Mouse (Mus musculus) megakaryocyte, embryonic 14.5 days (primary cell): ENCODE results near the gene Fyn. TPM values are rescaled to one million over a fixed set of nuclear protein-coding genes. Genes with fewer than 3 reads are reported as not detected.

ENCODE experiments used
- H3K27me3 ChIP-seq: replicated peaks from 2 replicates; pipeline ENCODE3; 2012; ENCODE audit warnings: inconsistent platforms
- H3K36me3 ChIP-seq: replicated peaks from 2 replicates; pipeline ENCODE3; 2012; ENCODE audit warnings: low read length, inconsistent platforms, mixed read lengths
- H3K4me1 ChIP-seq: 2 replicates; pipeline ENCODE4 v1.6.1; 2012; ENCODE audit warnings: inconsistent platforms
- H3K4me3 ChIP-seq: replicated peaks from 2 replicates; pipeline ENCODE3; 2012; ENCODE audit warnings: moderate library complexity, mild to moderate bottlenecking, inconsistent platforms
- H3K9me3 ChIP-seq: 2 replicates; pipeline ENCODE4 v1.6.1; 2012; ENCODE audit warnings: inconsistent platforms
- FLI1 ChIP-seq: IDR thresholded peaks from 2 replicates; pipeline ENCODE4 v1.6.1; 2012; ENCODE audit warnings: low read length, inconsistent platforms, mixed read lengths
- GATA1 ChIP-seq: IDR thresholded peaks from 3 replicates; pipeline ENCODE4 v1.6.1; 2012; ENCODE audit warnings: mixed read lengths, low read length, inconsistent platforms, borderline replicate concordance
- polyA plus RNA-seq: library from polyadenylated mRNA; stranded (reverse); fragments of >175 nt; gene quantifications from 2 replicates; pipeline ENCODE4 v1.2.3, GENCODE M21; 2012; ENCODE audit warnings: low replicate concordance; ENCODE audit not compliant: insufficient read depth

The Fyn gene
- polyA plus RNA-seq, 1 experiment = 43.3 TPM

DNA sequence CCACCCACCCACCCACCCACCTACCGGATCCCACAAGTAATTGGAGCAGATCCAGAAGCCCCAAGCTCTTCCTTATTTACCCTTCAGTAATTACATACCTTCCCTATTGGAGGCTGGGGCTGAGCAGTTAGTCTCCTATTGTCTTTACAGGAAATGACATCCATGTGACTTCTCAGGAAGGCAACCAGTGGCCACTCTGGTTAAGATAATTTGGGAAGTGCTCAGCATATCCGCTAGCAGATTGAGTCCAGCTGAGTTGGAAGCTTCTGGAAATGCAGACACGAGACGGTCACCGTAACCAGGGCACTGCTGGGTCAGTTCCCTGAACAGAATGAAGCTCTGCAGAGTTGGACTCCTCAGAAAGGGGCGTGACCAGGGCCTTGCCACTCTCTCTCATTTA is 82.4 kb downstream of the Fyn start:
- peak overlapping the region; percentile 79 for H3K4me3 ChIP-seq
- H3K36me3 ChIP-seq = peaks cover 45% of the 10 kb centered on the region
- TF ChIP-seq FLI1 (no peak), GATA1 (no peak)

DNA sequence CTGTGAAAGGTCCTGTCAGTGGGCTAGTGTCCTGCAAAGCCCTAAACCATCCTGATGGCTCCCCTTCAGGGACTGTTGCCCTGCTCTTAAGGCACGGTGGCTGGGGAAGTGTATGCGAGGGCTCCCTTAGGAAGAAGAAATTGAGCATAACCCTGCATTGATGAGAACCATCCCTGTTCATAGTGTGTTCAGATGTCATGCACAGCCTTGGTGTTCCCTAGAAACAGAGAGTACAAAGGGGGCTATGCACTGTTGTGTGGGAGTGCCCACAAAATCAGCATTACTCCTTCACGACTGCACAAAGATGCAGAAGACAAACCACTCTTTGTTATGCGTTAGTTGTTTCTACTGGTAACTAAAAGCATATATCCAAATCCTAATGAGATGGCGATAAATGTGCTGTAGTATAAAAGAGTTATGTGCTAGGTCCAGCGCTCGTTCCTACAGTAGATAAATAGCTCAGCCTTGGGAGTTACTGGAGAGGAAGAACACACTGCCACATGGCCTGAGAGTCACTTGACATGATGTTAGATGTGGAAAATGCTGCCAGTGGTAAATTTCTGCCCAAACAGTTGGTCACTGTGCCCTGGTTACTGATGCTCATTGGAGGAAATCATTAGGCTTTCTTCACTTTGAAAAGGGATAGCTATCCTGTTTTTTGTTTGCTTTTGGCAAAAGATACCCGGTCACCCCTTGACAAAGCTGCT is 83.4 kb downstream of the Fyn start:
- no peak for TF ChIP-seq GATA1
- no peak for TF ChIP-seq FLI1
- H3K4me3 ChIP-seq = no peak overlapping the region
- H3K9me3 ChIP-seq = no peaks in the 10 kb centered on the region
- H3K27me3 ChIP-seq = no peaks in the 10 kb centered on the region
- peaks cover 94% of the 10 kb centered on the region for H3K4me1 ChIP-seq
- H3K36me3 ChIP-seq = peaks cover 52% of the 10 kb centered on the region

More for the DNA sequence above, 82.4 kb downstream of the Fyn start:
- no peaks in the 10 kb centered on the region for H3K9me3 ChIP-seq
- peaks cover 88% of the 10 kb centered on the region for H3K4me1 ChIP-seq
- no peaks in the 10 kb centered on the region for H3K27me3 ChIP-seq

DNA sequence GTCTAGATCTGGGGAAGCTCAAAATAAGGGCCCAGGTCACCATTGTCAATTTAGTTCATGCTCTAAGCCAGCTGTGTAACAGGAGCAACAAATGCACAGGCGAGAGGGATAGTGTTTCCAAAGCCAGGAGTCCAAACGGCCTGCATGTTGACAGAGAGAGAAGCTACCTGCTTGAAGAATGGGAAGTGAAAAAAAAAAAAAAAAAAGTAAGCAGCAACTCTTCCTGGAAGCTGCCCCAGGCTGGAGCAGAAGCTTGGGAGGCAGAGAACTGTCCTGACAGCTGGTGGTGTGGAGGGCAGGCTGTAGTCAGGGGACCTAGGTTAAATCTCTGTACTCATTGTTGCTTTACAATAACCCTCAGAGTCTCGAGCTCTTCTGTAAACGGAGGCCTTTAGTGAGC is 86.7 kb downstream of the Fyn start:
- Histone ChIP-seq H3K36me3 (peaks cover 77% of the 10 kb centered on the region), H3K4me3 (peak overlapping the region; percentile 16), H3K27me3 (no peaks in the 10 kb centered on the region), H3K4me1 (peaks cover 96% of the 10 kb centered on the region), H3K9me3 (no peaks in the 10 kb centered on the region)
- TF ChIP-seq GATA1 = no peak
- no peak for TF ChIP-seq FLI1

DNA sequence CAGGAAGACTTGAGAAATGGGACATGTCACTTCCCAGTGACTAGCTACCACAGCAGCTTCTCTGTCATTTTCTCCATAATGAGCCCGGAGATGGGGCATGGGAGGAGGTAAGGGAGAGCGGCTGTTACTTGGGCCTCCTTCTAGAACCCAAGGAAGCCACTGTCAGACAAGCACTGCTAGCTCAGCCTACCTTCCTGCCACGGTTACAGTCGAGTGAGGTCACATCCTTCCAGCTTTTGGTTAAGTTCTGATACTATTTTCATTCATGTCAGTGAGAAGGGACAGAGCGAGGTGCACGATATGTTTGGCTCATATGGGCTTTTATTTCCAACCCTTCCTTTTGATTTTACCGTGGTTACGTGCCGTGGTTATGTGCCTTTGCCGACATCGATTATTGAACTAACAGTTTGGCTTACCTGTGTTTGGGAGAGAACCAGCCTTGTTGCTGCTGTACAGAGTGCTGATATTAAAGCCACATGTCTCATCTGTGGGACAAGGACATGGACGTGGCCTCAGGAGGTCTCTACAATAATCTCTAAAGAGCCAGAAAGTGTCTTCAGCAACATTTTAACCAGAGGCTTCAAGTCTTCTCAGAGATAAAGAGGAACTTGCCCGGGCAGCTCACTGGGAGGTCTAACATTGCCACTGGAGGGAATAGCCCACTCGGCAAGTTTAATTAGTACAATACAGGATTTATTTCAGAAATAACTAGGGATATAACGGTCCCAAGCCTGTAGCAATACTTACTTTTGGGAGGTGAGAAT is 87.4 kb downstream of the Fyn start:
- Histone ChIP-seq H3K27me3 (no peaks in the 10 kb centered on the region), H3K36me3 (peaks cover 73% of the 10 kb centered on the region), H3K4me1 (peaks cover 96% of the 10 kb centered on the region), H3K4me3 (peak overlapping the region; percentile 64), H3K9me3 (no peaks in the 10 kb centered on the region)
- TF ChIP-seq FLI1 (no peak), GATA1 (no peak)

DNA sequence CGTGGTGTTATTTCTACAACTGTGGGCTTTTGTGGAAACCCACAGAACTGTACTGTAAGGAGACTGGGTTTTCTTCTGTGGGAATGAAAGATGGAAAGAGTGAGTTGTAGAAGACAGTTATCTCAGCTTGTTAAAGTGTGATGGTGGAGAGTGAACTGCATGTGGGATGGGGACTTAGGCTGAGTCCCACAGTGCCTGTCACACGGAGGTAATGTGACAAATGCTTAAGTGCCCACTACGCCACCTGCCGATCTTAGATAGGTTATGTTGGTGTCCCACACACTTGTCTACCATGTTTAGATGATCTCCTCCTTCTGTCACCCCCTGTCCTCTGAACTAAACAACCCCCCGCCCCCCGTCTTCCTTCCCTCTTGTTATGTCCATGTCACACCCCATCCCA is 88.1 kb downstream of the Fyn start:
- Histone ChIP-seq H3K4me3 (peak overlapping the region; percentile 31), H3K36me3 (peaks cover 71% of the 10 kb centered on the region), H3K27me3 (no peaks in the 10 kb centered on the region), H3K4me1 (peaks cover 93% of the 10 kb centered on the region), H3K9me3 (no peaks in the 10 kb centered on the region)
- TF ChIP-seq FLI1 (no peak), GATA1 (no peak)

DNA sequence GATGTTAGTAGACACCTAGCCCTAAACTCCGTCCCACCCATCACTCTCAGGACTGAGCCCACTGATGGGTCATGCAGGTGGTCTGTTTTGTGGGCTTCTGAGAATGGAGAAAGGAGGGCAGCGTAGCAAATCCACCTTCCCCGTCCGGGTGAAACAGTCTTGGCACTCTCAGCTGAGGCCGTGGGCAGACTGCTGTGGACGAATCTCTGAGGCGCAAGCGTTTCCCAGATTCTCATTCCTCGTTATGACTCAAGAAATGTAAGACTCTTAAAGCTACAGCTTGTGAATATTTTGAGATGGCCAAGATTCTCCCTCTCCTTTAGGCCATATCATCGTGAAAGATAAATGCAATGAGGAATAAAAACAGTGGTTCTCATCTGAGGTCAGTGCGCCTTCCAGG is 88.6 kb downstream of the Fyn start:
- Histone ChIP-seq H3K4me3 (no peak overlapping the region), H3K36me3 (peaks cover 70% of the 10 kb centered on the region), H3K9me3 (no peaks in the 10 kb centered on the region), H3K27me3 (no peaks in the 10 kb centered on the region), H3K4me1 (peaks cover 93% of the 10 kb centered on the region)
- TF ChIP-seq GATA1 (no peak), FLI1 (no peak)

DNA sequence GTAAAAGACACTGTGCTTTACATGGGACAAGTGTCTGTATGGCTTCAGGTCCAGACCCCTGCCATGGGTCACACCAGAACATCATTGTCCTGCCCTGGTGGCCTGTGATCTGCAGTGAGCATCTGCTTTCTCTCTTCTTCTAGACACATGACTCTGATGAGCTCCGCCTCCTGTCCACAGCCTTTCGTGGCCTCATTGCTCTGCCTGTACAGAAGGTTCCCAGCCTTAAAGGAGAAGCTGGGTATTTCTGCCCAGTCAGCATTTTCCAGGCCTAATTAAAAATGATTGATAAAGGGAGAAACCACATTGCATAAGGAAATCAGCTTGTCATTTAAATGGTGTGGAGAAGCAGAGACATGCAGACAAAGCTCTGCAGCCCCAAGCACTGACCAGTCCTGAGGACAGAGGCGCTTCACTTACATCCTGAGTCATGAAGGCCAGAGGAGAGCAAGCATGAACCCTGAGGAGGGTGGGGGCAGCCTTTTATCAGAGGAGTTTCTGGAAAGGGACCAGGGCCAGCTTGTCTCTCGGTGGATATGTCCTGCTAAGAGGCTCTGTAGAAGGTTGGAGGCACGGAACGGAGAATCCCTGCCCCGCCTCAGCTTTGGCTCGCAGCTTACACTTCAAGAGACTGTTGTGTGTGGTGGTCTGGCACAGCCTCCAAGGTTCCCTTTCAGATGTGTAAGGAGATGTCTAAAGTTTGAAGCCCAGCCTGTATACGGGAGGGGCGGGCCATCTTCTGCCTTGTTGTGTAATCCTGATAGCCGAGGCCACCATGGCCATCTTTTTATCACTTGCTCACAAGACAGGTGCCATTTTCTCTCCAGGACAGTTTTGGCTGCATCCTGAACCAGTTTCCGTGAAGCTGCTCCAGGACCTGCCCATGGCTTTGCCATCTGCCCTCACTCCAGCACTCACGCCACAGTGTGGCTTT is 90.4 kb downstream of the Fyn start:
- Histone ChIP-seq H3K36me3 (peaks cover 72% of the 10 kb centered on the region), H3K4me1 (peaks cover 93% of the 10 kb centered on the region)
- TF ChIP-seq GATA1 (no peak), FLI1 (no peak)

DNA sequence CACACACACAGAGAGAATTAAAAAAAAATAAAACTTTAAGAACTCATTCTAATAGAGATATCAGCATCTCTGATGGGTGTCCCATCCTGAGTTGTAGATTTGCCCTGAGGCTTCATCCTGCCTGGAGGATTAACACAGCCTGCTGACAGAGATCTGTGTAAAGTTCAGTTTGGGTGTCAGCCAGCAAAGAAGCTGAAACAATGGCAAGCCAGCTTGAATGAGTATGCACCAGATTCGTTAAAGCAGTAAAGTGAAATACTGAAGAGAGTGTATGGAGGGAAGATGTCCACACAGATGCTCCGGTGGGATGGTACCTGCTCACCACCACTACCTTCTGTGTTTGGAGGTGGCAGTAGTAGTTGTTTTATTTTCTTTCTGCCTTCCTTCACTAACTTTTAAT is 92.0 kb downstream of the Fyn start:
- Histone ChIP-seq H3K36me3 (peaks cover 72% of the 10 kb centered on the region), H3K4me1 (peaks cover 88% of the 10 kb centered on the region), H3K4me3 (no peak overlapping the region), H3K9me3 (no peaks in the 10 kb centered on the region), H3K27me3 (no peaks in the 10 kb centered on the region)
- no peak for TF ChIP-seq GATA1
- no peak for TF ChIP-seq FLI1

More for the DNA sequence above, 90.4 kb downstream of the Fyn start:
- Histone ChIP-seq H3K4me3 (peak overlapping the region; percentile 35), H3K27me3 (no peaks in the 10 kb centered on the region), H3K9me3 (no peaks in the 10 kb centered on the region)

DNA sequence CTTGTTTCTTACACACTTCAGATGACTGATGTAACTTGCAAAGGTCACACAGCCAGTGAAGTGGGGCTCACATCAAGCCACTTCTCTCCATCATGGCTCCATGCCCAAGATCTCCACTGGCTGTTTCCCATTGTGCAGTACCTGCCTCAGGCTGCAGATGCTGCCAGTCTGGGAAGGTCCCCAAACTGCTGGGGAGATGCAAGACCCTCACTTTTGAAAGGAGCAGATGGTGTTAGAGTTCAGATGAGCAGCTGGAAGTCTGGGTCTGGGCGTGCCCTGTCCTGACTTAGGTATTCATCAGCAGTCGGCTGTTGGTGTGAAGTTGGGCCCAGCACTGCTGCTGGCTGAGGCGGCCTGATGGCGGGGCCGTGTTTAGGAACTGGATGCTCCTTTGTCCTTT is 93.3 kb downstream of the Fyn start:
- TF ChIP-seq GATA1 (no peak), FLI1 (no peak)
- H3K4me3 ChIP-seq = no peak overlapping the region
- H3K36me3 ChIP-seq = peaks cover 75% of the 10 kb centered on the region
- no peaks in the 10 kb centered on the region for H3K9me3 ChIP-seq
- no peaks in the 10 kb centered on the region for H3K27me3 ChIP-seq
- H3K4me1 ChIP-seq = peaks cover 79% of the 10 kb centered on the region
